Mouse (Mus musculus) C2C12 (cell line): ENCODE measurements around the gene Drd3. TPM values are rescaled to one million over a fixed set of nuclear protein-coding genes. Genes with fewer than 3 reads are reported as not detected.

Experiments used
- H3K27me3 ChIP-seq: one replicate; pipeline ENCODE4 v1.6.1; 2011; ENCODE audit not compliant: control insufficient read depth, insufficient read depth, insufficient read length
- H3K36me3 ChIP-seq: one replicate; pipeline ENCODE4 v1.6.1; 2011; ENCODE audit not compliant: control insufficient read depth, insufficient read depth
- H3K4me3 ChIP-seq: one replicate; pipeline ENCODE4 v1.5.1; 2011; ENCODE audit warnings: mild to moderate bottlenecking, control low read depth; ENCODE audit not compliant: poor library complexity, insufficient read depth, severe bottlenecking
- H3K79me2 ChIP-seq: one replicate; pipeline ENCODE4 v1.6.1; 2011; ENCODE audit not compliant: control insufficient read depth, insufficient read depth
- H3K79me3 ChIP-seq: one replicate; pipeline ENCODE4 v1.6.1; 2011; ENCODE audit warnings: low read depth, control low read depth
- H3ac ChIP-seq: one replicate; pipeline ENCODE3; 2011; ENCODE audit warnings: low read depth; ENCODE audit not compliant: control insufficient read depth, insufficient read length
- CEBPB ChIP-seq: IDR thresholded peaks from one replicate; pipeline ENCODE4 v1.6.1; 2011; ENCODE audit warnings: low read depth, mild to moderate bottlenecking, control low read depth, moderate library complexity
- CTCF ChIP-seq: IDR thresholded peaks from one replicate; pipeline ENCODE4 v1.5.1; 2011; ENCODE audit not compliant: control insufficient read depth, insufficient read depth, insufficient read length
- FOSL1 ChIP-seq: IDR thresholded peaks from one replicate; pipeline ENCODE4 v1.8.0; 2011; ENCODE audit warnings: mild to moderate bottlenecking, low read length; ENCODE audit not compliant: poor library complexity, insufficient read depth, severe bottlenecking
- MAX ChIP-seq: IDR thresholded peaks from one replicate; pipeline ENCODE4 v1.6.1; 2011; ENCODE audit warnings: mild to moderate bottlenecking, control low read depth
- MYOD1 ChIP-seq: IDR thresholded peaks from one replicate; pipeline ENCODE4 v1.6.1; 2011; ENCODE audit warnings: low read depth; ENCODE audit not compliant: control insufficient read depth, insufficient read length
- MYOG ChIP-seq: IDR thresholded peaks from one replicate; pipeline ENCODE4 v1.6.1; 2011; ENCODE audit not compliant: control insufficient read depth, insufficient read length; ENCODE audit errors: extremely low read depth
- USF1 ChIP-seq: IDR thresholded peaks from one replicate; pipeline ENCODE4 v1.6.1; 2011; ENCODE audit warnings: low read depth, mild to moderate bottlenecking, control low read depth, moderate library complexity
- polyA plus RNA-seq: library from polyadenylated mRNA; unstranded; fragments of >200 nt; fragmentation: generic; extraction: Trizol; gene quantifications from one replicate; pipeline ENCODE4 v1.2.1, GENCODE M21; 2012; ENCODE audit warnings: missing spikeins

The Drd3 gene
- polyA plus RNA-seq, 1 experiment = not detected

DNA sequence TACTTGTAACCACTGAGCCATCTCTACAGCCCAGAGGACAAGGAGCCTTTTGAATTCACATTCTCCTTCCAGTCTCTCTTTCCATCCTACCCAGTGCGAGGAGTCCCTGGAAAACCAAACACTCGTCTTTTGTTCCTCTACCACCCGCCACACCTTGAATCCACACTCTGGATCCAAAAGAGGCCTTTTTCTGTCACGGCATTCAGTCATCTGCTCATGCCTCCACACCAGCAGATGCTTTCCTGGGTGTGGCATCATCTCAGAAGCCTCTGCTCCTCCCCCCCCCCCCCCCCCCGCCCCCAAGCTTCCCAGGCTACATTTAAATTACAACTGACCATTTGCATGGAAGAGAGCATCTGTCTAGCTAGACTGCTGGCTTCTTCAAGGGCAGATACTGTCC is 62.5 kb downstream of the Drd3 start:
- no peaks in the 10 kb centered on the region for H3K79me2 ChIP-seq
- no peaks in the 10 kb centered on the region for H3K36me3 ChIP-seq
- TF ChIP-seq CTCF (no peak), MAX (no peak), MYOG (no peak), CEBPB (no peak), MYOD1 (no peak), USF1 (no peak), FOSL1 (no peak)
- H3K27me3 ChIP-seq = no peaks in the 10 kb centered on the region
- H3ac ChIP-seq = no peak overlapping the region
- no peak overlapping the region for H3K4me3 ChIP-seq
- no peaks in the 10 kb centered on the region for H3K79me3 ChIP-seq

DNA sequence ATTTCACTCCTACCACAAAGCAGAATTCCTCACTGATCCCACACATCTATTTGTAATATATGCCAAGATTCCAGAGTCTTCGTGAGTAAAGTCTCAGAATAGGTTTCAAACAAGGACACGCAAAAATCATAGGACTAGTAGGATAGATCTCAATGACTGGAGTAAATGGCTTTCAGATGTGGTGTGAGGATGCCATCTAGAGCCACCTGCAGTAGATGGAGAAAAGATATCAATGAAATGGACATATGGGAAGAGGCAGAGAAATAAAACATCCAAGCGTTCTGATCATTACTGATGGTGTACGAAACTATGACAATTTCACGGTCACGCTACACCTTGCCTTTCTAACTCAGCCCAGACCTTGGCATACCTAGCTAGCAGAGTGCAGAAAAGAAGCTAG is 64.6 kb downstream of the Drd3 start:
- Histone ChIP-seq H3K27me3 (no peaks in the 10 kb centered on the region), H3K36me3 (no peaks in the 10 kb centered on the region), H3K79me3 (no peaks in the 10 kb centered on the region), H3ac (no peak overlapping the region), H3K4me3 (no peak overlapping the region), H3K79me2 (no peaks in the 10 kb centered on the region)
- TF ChIP-seq USF1 (no peak), CEBPB (no peak), CTCF (no peak), FOSL1 (no peak), MYOG (no peak), MYOD1 (no peak), MAX (no peak)

GRCm38 (mm10) chr16:43827492-43827891 is 73.7 kb downstream of the Drd3 start:
- Histone ChIP-seq H3ac (no peak overlapping the region), H3K4me3 (no peak overlapping the region), H3K36me3 (no peaks in the 10 kb centered on the region), H3K79me2 (no peaks in the 10 kb centered on the region), H3K79me3 (no peaks in the 10 kb centered on the region), H3K27me3 (no peaks in the 10 kb centered on the region)
- TF ChIP-seq MYOD1 (no peak), FOSL1 (no peak), MYOG (no peak), CEBPB (no peak), MAX (no peak), USF1 (no peak), CTCF (no peak)

DNA sequence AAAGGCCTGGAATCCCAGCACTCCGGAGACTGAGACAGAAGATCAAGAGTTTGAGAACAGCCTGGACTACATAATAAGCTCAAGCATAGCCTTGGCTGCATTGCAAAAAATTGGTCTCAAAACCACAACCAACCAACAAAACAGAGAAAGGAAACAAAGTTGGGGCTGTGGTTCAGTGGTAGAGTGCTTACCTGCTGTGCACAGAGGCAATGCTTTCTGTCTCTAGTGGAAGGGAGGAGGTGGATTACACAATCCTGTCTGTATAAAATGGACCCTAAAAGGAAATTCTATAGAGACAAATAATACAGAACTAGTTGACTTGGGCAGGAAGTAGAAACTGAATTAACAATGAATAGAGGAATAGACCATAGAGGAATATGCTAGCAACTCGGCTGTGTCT is 78.1 kb downstream of the Drd3 start:
- Histone ChIP-seq H3K79me2 (no peaks in the 10 kb centered on the region), H3ac (no peak overlapping the region), H3K36me3 (no peaks in the 10 kb centered on the region), H3K79me3 (no peaks in the 10 kb centered on the region), H3K4me3 (no peak overlapping the region), H3K27me3 (no peaks in the 10 kb centered on the region)
- TF ChIP-seq FOSL1 (no peak), USF1 (no peak), MAX (no peak), CEBPB (no peak), MYOD1 (no peak), CTCF (no peak), MYOG (no peak)

- H3K27me3 ChIP-seq = no peaks in the 10 kb centered on the region
- no peak overlapping the region for H3K4me3 ChIP-seq
- H3K36me3 ChIP-seq = no peaks in the 10 kb centered on the region
- no peaks in the 10 kb centered on the region for H3K79me3 ChIP-seq
- no peak overlapping the region for H3ac ChIP-seq
- TF ChIP-seq MYOD1 (no peak), MAX (no peak), CTCF (no peak), USF1 (no peak)
- no peaks in the 10 kb centered on the region for H3K79me2 ChIP-seq
These were observed 87.4 kb downstream of the Drd3 start for GRCm38 (mm10) chr16:43841236-43841635.

DNA sequence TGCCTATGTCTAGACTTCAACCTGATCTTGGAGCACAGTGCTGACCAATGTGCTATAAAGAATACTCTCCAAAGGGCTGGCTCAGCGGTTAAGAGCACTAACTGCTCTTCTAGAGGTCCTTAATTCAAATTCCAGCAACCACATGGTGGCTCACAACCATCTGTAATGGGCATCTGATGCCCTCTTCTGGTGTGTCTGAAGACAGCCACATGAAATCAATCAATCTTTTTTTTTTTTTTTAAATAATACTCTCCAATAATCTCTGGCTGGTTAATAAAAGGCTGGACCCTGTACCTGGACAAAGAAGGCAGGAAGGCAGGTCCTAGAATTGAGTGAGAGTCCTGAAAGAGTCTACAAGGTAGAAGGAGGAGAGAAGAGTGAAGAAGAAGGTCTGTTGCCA is 96.0 kb downstream of the Drd3 start:
- H3K4me3 ChIP-seq = no peak overlapping the region
- no peak overlapping the region for H3ac ChIP-seq
- H3K27me3 ChIP-seq = no peaks in the 10 kb centered on the region
- H3K36me3 ChIP-seq = no peaks in the 10 kb centered on the region
- no peaks in the 10 kb centered on the region for H3K79me2 ChIP-seq
- no peak for TF ChIP-seq FOSL1
- no peak for TF ChIP-seq MYOG
- no peak for TF ChIP-seq USF1
- TF ChIP-seq CEBPB = no peak
- TF ChIP-seq MAX = no peak
- no peak for TF ChIP-seq MYOD1
- H3K79me3 ChIP-seq = no peaks in the 10 kb centered on the region
